Mouse (Mus musculus) kidney, postnatal 25 days (tissue): Measurements from ENCODE around the gene Asgr2.
"Not testable (repeated sequence)": the region's sequence is repeated elsewhere in the genome, so short reads cannot be mapped to it uniquely, and the experiment has no call there.

Source experiments
- DNase-seq, 2 experiments: peaks; one replicate each; pipeline ENCODE4 v3.0.0; 2021; ENCODE audit warnings: mixed read lengths in 2 of 2

The Asgr2 gene

GRCm38 (mm10) chr11:70099102-70099501 lies 6.7 kb downstream of the Asgr2 start:
- DNase-seq = no peak

- no peak for DNase-seq
Observed at GRCm38 (mm10) chr11:70099809-70100208, 7.4 kb downstream of the Asgr2 start.

GRCm38 (mm10) chr11:70103701-70104315 lies 11.4 kb downstream of the Asgr2 start:
- DNase-seq = no peak

- no peak for DNase-seq
Observed at GRCm38 (mm10) chr11:70107085-70107484, 14.6 kb downstream of the Asgr2 start.

GRCm38 (mm10) chr11:70110146-70110545 lies 17.7 kb downstream of the Asgr2 start:
- peak; percentile 49 to 70 for DNase-seq

- DNase-seq = no peak
Observed at GRCm38 (mm10) chr11:70114562-70114961, 22.1 kb downstream of the Asgr2 start.

GRCm38 (mm10) chr11:70115901-70116300 lies 23.5 kb downstream of the Asgr2 start:
- DNase-seq = no peak

- no peak for DNase-seq
Observed at GRCm38 (mm10) chr11:70129926-70130379, 37.5 kb downstream of the Asgr2 start, which contains the start of gene Mgl2. Mgl2 (plus strand) TSS chr11:70130329.

GRCm38 (mm10) chr11:70135001-70135400 lies 42.6 kb downstream of the Asgr2 start:
- not testable (repeated sequence) for DNase-seq

- not testable (repeated sequence) for DNase-seq
Observed at GRCm38 (mm10) chr11:70135925-70136324, 43.5 kb downstream of the Asgr2 start.

GRCm38 (mm10) chr11:70139171-70139570 lies 46.7 kb downstream of the Asgr2 start:
- no peak for DNase-seq

- DNase-seq = peak; percentile 56 to 59
Observed at GRCm38 (mm10) chr11:70151072-70151471, 58.6 kb downstream of the Asgr2 start.
